Mouse (Mus musculus): ENCODE measurements around the gene Gm13698. TPM values are rescaled to one million over a fixed set of nuclear protein-coding genes. Genes with fewer than 3 reads are reported as not detected.
"Not testable (repeated sequence)": the region's sequence is repeated elsewhere in the genome, so short reads cannot be mapped to it uniquely, and the experiment has no call there.

Gm13698 gene
- total RNA-seq (2021): 1 to 10 TPM in 1 of 2 experiments, under 1 TPM in 1; 0.96 to 1.2 TPM
- long read RNA-seq, experiment 1: 0 reads
- long read RNA-seq, experiment 2: 0 reads

DNA sequence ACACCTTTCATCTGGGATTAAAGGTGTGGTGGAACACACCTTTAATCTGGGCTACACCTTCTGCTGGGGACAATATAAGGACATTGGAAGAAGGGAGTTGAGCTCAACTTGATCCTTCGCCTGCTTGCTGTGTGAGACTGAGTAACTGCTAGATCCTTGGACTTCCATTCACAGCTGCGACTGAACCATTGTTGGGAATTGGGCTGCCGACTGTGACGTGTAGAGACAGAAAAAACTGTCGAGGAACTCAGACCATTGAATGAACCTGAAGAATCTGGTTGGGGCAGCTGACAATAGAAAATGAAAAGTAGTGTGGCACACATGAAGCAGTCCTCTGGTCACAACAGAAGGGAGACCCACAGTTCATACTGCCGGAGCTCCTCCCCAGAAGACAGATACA lies at the start of gene Gm13698:
Gene Gm13698, plus strand, starts transcription at position 301 of the 400 bp plus-strand sequence.
- not testable (repeated sequence) for DNase-seq

DNA sequence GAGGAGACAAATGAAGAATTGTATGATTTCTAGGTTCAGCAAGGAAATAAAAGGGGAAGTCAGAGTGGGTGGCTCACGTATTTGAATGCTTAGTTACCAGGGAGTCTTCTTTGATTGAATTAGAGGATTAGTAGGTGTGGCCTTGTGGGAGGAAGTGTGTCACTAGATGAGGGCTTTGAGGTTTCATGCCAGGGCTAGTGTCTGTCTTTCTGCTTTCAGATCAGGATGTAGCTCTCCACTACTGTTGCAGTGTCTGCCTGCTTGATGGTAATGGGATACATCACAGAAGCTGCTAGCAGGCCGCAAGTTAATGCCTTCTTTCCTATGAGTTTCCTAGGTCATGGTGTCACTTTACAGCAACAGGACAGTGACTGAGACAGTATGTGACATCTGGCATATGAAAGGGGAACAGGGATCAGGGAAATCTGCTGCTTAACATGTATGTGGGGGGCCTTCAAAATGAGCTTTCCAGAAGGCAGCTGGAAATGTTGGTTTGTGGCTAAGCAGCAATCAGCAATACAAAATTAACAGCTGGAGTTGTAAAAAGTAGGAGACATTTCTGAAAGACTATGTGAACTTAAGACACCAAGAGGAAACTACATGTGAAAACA lies 25.9 kb upstream of the Gm13698 start:
- no peak for DNase-seq

DNA sequence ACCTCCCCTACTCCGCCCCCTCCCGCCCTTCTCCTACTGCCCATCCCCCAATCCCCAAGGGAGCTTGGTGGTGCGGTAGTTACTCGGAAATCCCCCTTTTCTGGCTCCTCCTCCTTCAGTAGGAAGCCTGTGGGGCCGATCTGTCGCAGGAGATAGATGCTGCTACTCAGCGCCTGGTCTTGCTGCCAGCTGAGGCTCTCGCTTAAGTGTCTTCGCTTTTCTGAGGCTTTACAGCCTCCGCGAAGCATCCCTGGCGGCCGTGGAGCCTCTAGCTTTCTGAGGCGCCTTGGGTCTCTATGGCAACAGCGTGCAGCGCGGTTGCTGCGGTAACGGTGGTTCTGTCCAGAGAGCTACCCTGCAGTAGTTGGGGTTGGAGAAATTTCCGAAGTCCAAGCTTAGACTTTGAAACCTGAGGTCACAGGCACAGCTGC lies 14.5 kb upstream of the Gm13698 start, which contains the start of gene Zswim2:
Gene Zswim2, minus strand, starts transcription at position 298 of the 431 bp plus-strand sequence.
- peak; percentile 36 for DNase-seq

DNA sequence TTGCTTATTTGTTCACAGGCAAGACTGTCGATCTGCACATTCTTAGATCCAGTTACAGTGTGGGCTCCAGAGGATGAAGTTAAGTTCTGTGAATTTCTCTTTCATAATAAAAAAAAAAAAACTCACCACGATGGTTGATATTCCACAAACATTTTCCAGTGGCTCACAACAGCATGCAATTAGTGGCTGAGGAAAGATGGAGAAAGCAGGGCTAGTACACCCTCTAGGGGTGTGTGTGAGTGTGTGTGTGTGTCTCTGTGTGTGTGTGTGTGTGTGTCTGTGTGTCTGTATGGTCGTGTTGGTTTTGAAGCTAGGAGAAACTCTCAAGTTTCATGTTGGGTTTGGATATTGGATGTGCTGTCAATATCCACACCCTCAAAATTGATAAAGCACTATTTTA lies 14.1 kb upstream of the Gm13698 start:
- no peak for DNase-seq

DNA sequence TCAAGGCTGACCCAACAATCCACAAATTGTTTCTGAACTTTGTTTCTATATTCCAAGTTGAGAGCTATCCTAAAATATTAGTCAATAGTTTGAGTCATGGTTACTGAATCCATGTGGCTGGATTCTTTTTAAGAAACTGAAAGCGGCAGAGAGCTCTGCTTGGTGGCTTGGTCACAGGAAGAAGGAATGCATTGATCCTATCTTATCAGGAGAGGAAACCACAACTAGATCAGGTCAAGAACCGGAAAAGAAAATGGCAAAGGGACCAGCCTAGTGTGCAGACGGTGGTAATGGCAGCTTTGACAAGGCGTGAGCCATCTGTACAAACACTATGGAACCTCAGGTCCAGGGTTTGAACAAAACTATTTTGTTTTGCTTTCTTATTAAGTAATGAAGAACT lies 13.7 kb upstream of the Gm13698 start:
- no peak for DNase-seq

DNA sequence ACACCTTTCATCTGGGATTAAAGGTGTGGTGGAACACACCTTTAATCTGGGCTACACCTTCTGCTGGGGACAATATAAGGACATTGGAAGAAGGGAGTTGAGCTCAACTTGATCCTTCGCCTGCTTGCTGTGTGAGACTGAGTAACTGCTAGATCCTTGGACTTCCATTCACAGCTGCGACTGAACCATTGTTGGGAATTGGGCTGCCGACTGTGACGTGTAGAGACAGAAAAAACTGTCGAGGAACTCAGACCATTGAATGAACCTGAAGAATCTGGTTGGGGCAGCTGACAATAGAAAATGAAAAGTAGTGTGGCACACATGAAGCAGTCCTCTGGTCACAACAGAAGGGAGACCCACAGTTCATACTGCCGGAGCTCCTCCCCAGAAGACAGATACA lies 5.7 kb downstream of the Gm13698 start, which contains the start of gene Gm13693:
Gene Gm13693, plus strand, starts transcription at position 301 of the 400 bp plus-strand sequence.
- DNase-seq: not testable (repeated sequence)

DNA sequence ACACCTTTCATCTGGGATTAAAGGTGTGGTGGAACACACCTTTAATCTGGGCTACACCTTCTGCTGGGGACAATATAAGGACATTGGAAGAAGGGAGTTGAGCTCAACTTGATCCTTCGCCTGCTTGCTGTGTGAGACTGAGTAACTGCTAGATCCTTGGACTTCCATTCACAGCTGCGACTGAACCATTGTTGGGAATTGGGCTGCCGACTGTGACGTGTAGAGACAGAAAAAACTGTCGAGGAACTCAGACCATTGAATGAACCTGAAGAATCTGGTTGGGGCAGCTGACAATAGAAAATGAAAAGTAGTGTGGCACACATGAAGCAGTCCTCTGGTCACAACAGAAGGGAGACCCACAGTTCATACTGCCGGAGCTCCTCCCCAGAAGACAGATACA lies 11.5 kb downstream of the Gm13698 start, which contains the start of gene Gm13695:
Gene Gm13695, plus strand, starts transcription at position 301 of the 400 bp plus-strand sequence.
- not testable (repeated sequence) for DNase-seq

DNA sequence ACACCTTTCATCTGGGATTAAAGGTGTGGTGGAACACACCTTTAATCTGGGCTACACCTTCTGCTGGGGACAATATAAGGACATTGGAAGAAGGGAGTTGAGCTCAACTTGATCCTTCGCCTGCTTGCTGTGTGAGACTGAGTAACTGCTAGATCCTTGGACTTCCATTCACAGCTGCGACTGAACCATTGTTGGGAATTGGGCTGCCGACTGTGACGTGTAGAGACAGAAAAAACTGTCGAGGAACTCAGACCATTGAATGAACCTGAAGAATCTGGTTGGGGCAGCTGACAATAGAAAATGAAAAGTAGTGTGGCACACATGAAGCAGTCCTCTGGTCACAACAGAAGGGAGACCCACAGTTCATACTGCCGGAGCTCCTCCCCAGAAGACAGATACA lies 17.3 kb downstream of the Gm13698 start, which contains the start of gene Gm13696:
Gene Gm13696, plus strand, starts transcription at position 301 of the 400 bp plus-strand sequence.
- not testable (repeated sequence) for DNase-seq

DNA sequence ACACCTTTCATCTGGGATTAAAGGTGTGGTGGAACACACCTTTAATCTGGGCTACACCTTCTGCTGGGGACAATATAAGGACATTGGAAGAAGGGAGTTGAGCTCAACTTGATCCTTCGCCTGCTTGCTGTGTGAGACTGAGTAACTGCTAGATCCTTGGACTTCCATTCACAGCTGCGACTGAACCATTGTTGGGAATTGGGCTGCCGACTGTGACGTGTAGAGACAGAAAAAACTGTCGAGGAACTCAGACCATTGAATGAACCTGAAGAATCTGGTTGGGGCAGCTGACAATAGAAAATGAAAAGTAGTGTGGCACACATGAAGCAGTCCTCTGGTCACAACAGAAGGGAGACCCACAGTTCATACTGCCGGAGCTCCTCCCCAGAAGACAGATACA lies 23.1 kb downstream of the Gm13698 start, which contains the start of gene Gm13694:
Gene Gm13694, plus strand, starts transcription at position 301 of the 400 bp plus-strand sequence.
- not testable (repeated sequence) for DNase-seq

DNA sequence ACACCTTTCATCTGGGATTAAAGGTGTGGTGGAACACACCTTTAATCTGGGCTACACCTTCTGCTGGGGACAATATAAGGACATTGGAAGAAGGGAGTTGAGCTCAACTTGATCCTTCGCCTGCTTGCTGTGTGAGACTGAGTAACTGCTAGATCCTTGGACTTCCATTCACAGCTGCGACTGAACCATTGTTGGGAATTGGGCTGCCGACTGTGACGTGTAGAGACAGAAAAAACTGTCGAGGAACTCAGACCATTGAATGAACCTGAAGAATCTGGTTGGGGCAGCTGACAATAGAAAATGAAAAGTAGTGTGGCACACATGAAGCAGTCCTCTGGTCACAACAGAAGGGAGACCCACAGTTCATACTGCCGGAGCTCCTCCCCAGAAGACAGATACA lies 28.9 kb downstream of the Gm13698 start, which contains the start of gene Gm13697:
Gene Gm13697, plus strand, starts transcription at position 301 of the 400 bp plus-strand sequence.
- not testable (repeated sequence) for DNase-seq

DNA sequence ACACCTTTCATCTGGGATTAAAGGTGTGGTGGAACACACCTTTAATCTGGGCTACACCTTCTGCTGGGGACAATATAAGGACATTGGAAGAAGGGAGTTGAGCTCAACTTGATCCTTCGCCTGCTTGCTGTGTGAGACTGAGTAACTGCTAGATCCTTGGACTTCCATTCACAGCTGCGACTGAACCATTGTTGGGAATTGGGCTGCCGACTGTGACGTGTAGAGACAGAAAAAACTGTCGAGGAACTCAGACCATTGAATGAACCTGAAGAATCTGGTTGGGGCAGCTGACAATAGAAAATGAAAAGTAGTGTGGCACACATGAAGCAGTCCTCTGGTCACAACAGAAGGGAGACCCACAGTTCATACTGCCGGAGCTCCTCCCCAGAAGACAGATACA lies 34.8 kb downstream of the Gm13698 start, which contains the start of gene Gm13691:
Gene Gm13691, plus strand, starts transcription at position 301 of the 400 bp plus-strand sequence.
- not testable (repeated sequence) for DNase-seq

DNA sequence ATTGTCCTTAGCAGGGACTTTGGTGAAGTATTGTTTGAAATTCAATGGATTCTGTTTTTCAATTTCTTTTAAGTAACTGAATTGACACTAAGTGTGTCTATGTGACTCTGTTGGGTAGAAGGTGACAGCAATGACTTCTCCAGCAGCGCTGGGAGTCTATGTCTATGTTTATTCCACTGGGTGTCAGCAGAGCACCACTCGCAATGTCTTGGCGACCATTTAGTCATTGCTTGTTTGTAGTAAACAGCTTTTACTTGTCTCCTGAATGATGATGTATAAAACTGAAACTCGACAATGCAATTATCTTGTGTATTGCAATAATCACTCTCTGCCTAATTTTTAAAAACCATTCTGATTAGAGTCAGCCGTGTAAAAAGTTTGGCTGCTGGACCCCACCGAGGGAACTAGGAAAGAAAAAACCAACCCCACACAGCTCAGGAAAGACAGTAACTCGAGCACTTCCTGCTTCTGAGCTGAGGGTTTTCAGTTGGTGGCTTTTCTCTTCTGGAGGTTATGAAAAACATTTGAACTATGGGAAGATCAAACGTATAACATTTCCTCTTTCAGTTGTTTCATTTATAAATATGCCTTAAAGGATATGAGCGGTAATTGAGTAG lies 38.3 kb downstream of the Gm13698 start:
- not testable (repeated sequence) for DNase-seq

DNA sequence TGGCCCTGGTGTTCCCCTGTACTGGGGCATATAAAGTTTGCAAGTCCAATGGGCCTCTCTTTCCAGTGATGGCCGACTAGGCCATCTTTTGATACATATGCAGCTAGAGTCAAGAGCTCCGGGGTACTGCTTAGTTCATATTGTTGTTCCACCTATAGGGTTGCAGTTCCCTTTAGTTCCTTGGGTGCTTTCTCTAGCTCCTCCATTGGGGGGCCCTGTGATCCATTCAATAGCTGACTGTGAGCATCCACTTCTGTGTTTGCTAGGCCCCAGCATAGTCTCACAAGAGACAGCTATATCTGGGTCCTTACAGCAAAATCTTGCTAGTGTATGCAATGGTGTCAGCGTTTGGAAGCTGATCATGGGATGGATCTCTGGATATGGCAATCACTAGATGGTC lies 39.0 kb downstream of the Gm13698 start:
- DNase-seq: not testable (repeated sequence)

Other genes starting within 250 kb of the Gm13698 start
- 10 to 100 TPM; 63.7 to 76.4 TPM for gene Itgav, start 231.3 kb upstream of the Gm13698 start, total RNA-seq (2021)
- 1 to 10 TPM; 3.9 to 5.5 TPM for gene Fam171b, start 143.1 kb upstream of the Gm13698 start, total RNA-seq (2021)
- not detected for gene Zswim2, start 14.5 kb upstream of the Gm13698 start, total RNA-seq (2021)
- gene Gm13693, start 5.8 kb downstream of the Gm13698 start, total RNA-seq (2021): 1 to 10 TPM in 1 of 2 experiments, under 1 TPM in 1; 0.96 to 1.2 TPM
- gene Gm13695, start 11.6 kb downstream of the Gm13698 start, total RNA-seq (2021): not detected
- 1 to 10 TPM in 1 of 2 experiments, under 1 TPM in 1; 0.96 to 1.2 TPM for gene Gm13696, start 17.4 kb downstream of the Gm13698 start, total RNA-seq (2021)
- 1 to 10 TPM in 1 of 2 experiments, under 1 TPM in 1; 0.96 to 1.2 TPM for gene Gm13694, start 23.2 kb downstream of the Gm13698 start, total RNA-seq (2021)
- 1 to 10 TPM in 1 of 2 experiments, under 1 TPM in 1; 0.96 to 1.2 TPM for gene Gm13697, start 29.1 kb downstream of the Gm13698 start, total RNA-seq (2021)
- 1 to 10 TPM in 1 of 2 experiments, under 1 TPM in 1; 0.96 to 1.2 TPM for gene Gm13691, start 34.9 kb downstream of the Gm13698 start, total RNA-seq (2021)